Mouse (Mus musculus) lung, adult 2 months (tissue): ENCODE results near the gene Cmtm7.

ENCODE experiments used
- CTCF ChIP-seq: fragments of 200-500 bp; IDR thresholded peaks from 2 replicates; pipeline ENCODE4 v1.5.1; 2011; ENCODE audit warnings: mild to moderate bottlenecking, low read length, control low read depth; ENCODE audit not compliant: insufficient read depth
- POLR2A ChIP-seq: fragments of 200-500 bp; IDR thresholded peaks from 2 replicates; pipeline ENCODE4 v1.6.1; 2011; ENCODE audit warnings: low read depth, mild to moderate bottlenecking, control low read depth, low read length, borderline replicate concordance; ENCODE audit errors: extremely low read depth

GRCm38 (mm10) chr9:114710345-114710744 is 71.3 kb downstream of the Cmtm7 start:
- TF ChIP-seq CTCF: 0 out of 2 replicates have a peak, but pooled peaks have one; percentile 15
- TF ChIP-seq POLR2A: no peak
